Mouse (Mus musculus): Measurements from ENCODE around the gene Safb2. TPM values are rescaled to one million over a fixed set of nuclear protein-coding genes. Genes with fewer than 3 reads are reported as not detected.
A peak's percentile ranks its signal among the peaks of the same experiment; 100 is the strongest.

Gene Safb2
- total RNA-seq, 2 experiments from 2014 or later, result 79.8 to 124 TPM

GRCm38 (mm10) chr17:56609452-56610171, 25.2 kb upstream of the Safb2 start, which contains the start of gene 2410015M20Rik:
Gene 2410015M20Rik, minus strand, starts transcription at chr17:56609771.
- DNase-seq, result peak; percentile 93

- DNase-seq, result no peak
Observed at GRCm38 (mm10) chr17:56608699-56609098, 24.3 kb upstream of the Safb2 start.

GRCm38 (mm10) chr17:56607521-56608062, 23.2 kb upstream of the Safb2 start:
- no peak for DNase-seq

DNA sequence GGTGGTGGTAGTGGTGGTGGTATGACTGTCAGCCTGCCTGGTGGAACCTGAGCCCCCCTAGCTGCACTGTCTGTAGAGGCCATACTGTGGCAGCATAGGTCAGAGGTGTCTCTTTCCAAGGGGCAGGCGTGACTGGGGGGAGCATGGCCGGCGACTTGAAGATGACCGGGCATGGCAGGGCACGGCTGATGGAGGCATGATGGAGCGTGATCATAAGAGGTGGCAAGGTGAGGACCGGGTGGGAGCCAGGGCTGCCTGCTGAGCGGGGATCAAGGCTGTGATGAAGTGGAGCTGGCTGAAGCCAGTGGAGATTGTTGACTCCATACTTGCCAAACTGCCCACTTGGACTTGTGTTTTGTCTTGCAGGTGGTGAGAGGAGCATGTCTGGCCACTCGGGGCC, 21.0 kb upstream of the Safb2 start:
- no peak for DNase-seq

DNA sequence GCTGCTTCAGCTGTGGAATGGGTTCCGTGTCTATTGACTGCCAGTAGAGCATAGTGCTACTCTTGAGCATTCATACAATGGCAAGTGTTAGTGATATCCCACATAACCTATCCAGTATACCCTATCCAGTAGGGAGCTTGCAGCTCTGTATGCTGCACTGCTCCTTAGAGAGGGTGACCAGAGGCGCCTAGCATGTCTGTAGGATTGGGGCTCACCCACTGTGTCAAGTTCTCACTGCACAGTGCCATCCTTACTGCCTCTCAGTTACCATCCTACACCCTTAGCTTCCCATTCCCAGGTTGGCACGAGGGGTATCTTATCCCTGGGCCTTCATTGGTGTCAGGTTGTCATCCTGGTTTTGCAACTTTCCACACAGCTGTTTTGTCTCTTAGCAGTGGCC, 20.0 kb upstream of the Safb2 start:
- no peak for DNase-seq

DNA sequence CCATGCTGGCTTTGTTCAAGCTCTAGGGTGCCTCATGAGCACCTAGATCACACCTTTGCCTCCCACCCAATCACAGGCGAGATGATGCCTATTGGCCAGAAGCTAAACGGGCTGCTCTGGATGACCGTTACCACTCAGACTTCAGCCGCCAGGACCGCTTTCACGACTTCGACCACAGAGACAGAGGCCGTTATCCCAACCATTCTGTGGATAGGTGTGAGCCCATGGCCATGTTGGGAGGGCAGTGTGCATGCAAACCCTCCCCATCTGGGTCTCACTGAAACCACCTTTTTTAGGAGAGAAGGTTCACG, 19.6 kb upstream of the Safb2 start:
- DNase-seq, result no peak

DNA sequence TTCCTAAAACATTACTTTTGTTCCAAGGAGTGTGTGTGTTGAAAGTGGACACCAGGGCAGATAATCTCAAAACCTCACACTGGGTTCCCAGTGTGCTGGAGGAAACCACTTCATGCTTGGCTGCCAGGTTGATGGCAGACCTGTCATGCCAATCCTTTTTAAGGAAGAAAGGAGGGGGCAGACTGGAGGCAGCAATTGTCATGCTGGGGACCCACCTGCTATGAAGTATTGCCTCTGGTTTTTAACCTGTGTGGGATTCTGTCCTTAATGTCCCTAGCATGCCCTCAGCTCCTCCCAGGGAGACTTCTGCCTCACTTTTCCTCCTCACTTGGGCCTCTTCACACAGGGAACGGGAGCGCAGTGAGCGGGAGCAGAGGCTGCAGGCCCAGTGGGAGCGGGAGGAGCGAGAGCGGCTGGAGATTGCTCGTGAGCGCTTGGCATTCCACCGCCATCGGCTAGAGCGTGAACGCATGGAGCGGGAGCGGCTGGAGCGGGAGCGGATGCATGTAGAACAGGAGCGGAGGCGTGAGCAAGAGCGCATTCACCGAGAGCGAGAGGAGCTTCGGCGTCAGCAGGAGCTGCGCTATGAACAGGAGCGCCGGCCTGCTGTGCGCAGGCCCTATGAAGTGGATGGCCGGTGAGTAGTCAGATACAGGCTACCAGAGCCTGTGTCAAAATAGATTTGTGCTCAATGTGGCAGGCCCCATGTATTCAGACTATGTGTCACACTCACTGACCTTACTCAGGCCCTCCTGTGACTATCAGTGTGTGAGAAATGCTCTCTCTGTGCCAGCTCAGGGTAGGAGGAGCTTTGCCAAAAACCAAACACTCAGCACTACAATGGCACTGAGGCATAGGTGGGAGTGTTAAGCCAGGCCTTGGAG, 19.0 kb upstream of the Safb2 start:
- no peak for DNase-seq

DNA sequence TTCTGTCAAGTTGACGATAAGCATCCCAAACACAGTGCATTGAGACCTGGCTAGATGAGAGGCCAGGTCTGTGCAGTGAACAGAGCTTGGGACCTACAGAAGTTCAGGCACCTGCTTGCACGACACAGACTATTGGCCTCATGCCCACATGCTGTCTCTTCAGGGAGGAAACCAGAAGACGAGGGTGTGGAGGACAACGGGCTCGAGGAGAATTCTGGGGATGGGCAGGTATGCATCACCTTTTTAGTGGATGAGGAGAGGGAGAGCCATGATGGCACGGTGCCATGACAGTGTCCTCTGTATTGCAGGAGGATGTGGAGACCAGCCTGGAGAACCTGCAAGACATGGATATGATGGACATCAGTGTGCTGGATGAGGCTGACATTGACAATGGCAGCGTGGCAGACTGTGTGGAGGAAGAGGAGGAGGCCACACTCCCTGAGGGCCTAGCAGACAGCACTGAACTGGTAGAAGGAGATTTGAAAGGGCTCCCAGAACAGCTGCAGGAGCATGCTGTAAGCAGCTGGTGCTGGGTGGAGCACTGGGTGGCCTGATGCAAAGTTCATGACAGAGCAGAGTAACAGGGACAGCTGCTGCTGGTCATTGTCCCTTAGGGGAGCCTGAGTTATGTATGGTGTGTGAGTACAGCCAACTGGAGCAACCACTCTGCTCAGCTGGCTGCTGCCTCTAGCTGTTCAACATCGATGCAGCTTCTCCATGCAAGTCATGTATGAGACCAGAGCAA, 9.3 kb upstream of the Safb2 start:
- no peak for DNase-seq

- no peak for DNase-seq
Observed at GRCm38 (mm10) chr17:56592553-56592952, 8.2 kb upstream of the Safb2 start.

DNA sequence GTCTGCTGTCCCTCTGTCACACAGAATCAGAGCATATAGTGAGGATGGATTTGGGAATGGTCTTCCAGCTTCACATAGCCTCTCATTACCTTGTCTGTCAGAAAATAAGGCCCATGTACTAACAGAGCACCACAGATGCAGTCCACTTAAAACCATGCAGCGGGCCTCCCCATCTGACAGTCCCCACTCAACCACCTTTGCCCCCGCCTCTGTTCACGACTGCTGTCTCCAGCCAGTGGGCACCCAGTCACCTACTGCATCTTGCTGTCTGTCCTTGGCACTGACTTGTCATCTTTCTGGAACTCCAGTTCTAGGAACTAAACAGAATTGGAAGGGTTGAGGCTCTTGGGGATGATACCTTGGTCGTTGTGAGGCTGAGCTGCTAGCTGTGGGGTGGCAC, 4.5 kb upstream of the Safb2 start:
- DNase-seq, result no peak

DNA sequence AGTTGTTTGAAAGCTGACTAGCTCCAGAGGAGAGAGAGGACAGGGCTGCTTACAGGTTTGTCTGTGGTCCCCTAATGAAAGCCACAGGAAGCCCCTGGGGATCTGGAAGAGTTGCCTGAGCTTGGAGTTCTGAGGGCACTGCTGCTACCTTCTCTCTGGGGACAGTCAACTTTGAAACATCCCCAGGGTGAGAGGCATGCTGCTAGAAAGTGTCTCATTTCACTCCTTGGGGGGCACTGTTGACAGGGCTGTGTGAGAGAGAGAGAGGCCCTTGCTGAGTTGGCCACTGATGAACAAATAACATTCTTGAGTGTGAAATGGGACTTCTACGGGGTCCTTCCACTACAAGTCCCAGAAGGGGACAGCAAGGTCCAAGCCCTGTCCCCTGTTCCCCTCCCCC, 3.4 kb upstream of the Safb2 start:
- DNase-seq, result no peak

GRCm38 (mm10) chr17:56585171-56585821, 911 bp upstream of the Safb2 start:
- DNase-seq, result peak; percentile 64

DNA sequence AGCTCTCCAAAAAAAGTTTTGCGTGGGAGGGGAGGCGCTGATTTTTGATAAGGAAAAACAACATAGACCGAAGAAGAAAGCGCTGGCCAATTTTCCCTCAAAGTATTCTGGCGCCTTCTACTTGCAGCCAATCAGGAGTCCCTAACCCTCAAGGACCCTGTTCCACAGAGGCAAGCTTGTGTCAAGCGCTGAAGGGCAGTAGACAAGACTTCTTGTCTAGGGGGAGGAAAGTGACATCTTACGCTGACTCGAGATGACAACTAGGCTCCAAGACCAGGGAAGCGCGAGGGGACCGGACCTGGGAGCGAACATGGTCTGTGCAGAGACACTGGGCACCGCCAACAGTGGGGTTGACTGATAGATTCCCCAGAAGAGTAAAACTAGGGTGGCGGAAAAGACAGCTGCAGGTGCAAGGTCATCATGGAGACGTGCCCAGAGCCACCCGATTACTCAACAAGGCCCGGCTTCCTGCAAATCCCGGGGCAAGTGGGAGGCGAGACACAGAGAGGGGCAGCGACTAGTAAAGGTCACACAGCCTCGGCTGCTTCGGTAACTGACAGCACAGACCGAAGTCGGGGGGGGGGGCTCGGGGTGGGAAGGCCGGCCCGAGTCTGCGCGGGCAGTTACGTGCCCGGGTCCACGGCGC, 651 bp downstream of the Safb2 start:
- DNase-seq, result peak; percentile 67

GRCm38 (mm10) chr17:56583071-56583470, 1.3 kb downstream of the Safb2 start:
- no peak for DNase-seq

DNA sequence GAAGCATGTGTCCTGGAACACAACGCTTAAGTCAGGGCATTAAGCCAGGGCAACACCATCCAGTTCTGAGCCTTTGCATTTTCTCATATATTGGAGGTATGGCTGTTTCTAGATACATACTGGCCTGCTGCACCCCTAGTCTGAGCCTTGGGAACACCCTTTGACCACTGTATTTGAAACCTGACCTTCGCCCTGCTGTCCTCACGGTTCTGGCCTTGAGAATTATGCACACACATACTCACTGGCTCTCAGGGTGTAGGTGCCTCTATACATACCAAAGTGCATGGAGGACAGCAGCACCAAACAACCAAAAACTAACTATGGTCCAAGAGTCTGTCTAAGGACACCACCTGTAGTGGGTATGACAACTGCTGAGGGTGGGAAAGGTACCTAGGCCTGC, 11.4 kb downstream of the Safb2 start:
- DNase-seq, result no peak

- DNase-seq, result no peak
Observed at GRCm38 (mm10) chr17:56572154-56572553, 12.2 kb downstream of the Safb2 start.

DNA sequence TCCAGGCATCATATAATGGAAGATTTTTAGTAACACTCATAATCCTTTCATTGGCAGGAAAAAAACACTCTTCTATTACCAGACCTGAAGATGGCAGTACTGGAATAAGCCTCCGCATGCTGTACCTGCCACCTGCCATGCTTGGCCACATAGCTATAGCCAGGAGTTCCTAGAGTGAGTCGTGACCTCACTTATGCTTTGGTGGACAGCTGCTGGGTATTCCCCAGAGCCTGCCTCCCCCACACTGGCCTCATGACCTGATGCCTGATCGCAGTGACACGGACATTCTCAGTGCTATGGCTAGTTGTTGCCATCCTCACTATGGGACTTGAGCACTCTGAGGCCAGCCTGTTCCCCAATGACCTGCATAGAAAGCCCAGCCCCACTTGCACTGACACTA, 14.1 kb downstream of the Safb2 start:
- DNase-seq, result no peak

- DNase-seq, result no peak
Observed at GRCm38 (mm10) chr17:56567370-56567769, 17.0 kb downstream of the Safb2 start.

GRCm38 (mm10) chr17:56566918-56567317, 17.5 kb downstream of the Safb2 start:
- DNase-seq, result no peak

GRCm38 (mm10) chr17:56566293-56566692, 18.1 kb downstream of the Safb2 start:
- DNase-seq, result no peak

- peak; percentile 40 for DNase-seq
Observed at GRCm38 (mm10) chr17:56561866-56562265, 22.5 kb downstream of the Safb2 start.

- DNase-seq, result no peak
Observed at GRCm38 (mm10) chr17:56560131-56560530, 24.3 kb downstream of the Safb2 start.
